ENCODE assay signal across 29 mouse cellular contexts in the genomic region with DNA sequence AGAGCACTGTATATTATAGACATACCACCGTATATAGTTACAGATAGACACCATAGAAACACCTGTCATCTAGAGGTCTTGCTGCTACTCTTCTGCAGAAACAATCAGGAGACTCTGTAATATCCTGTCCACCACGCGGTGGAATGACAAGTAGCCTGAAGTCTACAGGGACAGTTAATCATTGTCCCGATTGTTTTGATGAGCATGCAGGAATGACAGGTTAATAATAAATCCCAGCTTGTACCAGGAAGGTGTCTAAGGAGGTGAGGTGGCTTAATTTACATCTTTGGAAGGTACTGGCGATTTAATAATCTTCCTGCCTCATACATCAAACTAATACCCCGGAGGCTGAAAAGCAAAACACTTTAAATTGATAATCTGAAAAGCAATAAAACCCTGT. TPM values are rescaled to one million over a fixed set of nuclear protein-coding genes. Genes with fewer than 3 reads are reported as not detected.
DNase-seq lines count a peak whose midpoint lies in the region; ATAC-seq lines count a peak whose summit lies in the region.
"Had no signal": no experiment of that assay in that cellular context is flagged by ENCODE, and none has a peak within 500 bp of the region (broad histone marks: within the 10 kb centered on the region; RNA-seq: fewer than 3 reads in every experiment).

No protein-coding gene starts in this region.

- H3K36me3 ChIP-seq in kidney, embryonic 14.5 days (ENCODE audit: control insufficient read depth, insufficient read depth, low read length), result no peaks in the 10 kb centered on the region
- H3K36me3 ChIP-seq: embryonic facial prominence, embryonic 12.5 days; heart, embryonic 12.5 days; hindbrain, embryonic 15.5 days; liver, embryonic 13.5 days; midbrain, embryonic 12.5 days had no signal

- no peaks in the 10 kb centered on the region for H3K9me3 ChIP-seq in kidney, embryonic 14.5 days (ENCODE audit: control insufficient read depth, low read length)
- H3K9me3 ChIP-seq: embryonic facial prominence, embryonic 12.5 days; forebrain, embryonic 13.5 days; hindbrain, embryonic 15.5 days; liver, embryonic 13.5 days; midbrain, embryonic 12.5 days had no signal

- 38% methylated on average over 6 of the region's 6 CpGs for WGBS in kidney, embryonic 14.5 days

- H3K4me2 ChIP-seq in kidney, embryonic 14.5 days (replicated peaks; ENCODE audit: low read depth, low read length), result no peak overlapping the region
- H3K4me2 ChIP-seq: embryonic facial prominence, embryonic 12.5 days; forebrain, embryonic 13.5 days; heart, embryonic 12.5 days; hindbrain, embryonic 15.5 days; liver, embryonic 13.5 days; midbrain, embryonic 12.5 days had no signal

- intact Hi-C loops in heart, postnatal 36 days (cut with DNase I), result no loop called here
- intact Hi-C loops in gastrocnemius, postnatal 14 days (cut with DNase I; ENCODE audit: low total_unique reads), result no loop called here

- H3K4me3 ChIP-seq in kidney, embryonic 14.5 days (ENCODE audit: low read length), result no peak overlapping the region
- H3K4me3 ChIP-seq: embryonic facial prominence, embryonic 12.5 days; forebrain, embryonic 13.5 days; heart, embryonic 12.5 days; hindbrain, embryonic 15.5 days; left cerebral cortex, adult 2 months; liver, embryonic 13.5 days; midbrain, embryonic 12.5 days; myocyte had no signal

- no peaks in the 10 kb centered on the region for H3K4me1 ChIP-seq in kidney, embryonic 14.5 days (ENCODE audit: control insufficient read depth, insufficient read depth, low read length)
- H3K4me1 ChIP-seq: embryonic facial prominence, embryonic 12.5 days; forebrain, embryonic 13.5 days; heart, embryonic 12.5 days; hindbrain, embryonic 15.5 days; liver, embryonic 13.5 days; midbrain, embryonic 12.5 days had no signal

- no peak overlapping the region for H3K9ac ChIP-seq in kidney, embryonic 14.5 days (ENCODE audit: low read depth, low read length)
- H3K9ac ChIP-seq: embryonic facial prominence, embryonic 12.5 days; forebrain, embryonic 13.5 days; heart, embryonic 12.5 days; hindbrain, embryonic 15.5 days; liver, embryonic 13.5 days; midbrain, embryonic 12.5 days had no signal

- no peak for ATAC-seq in kidney, embryonic 14.5 days (ENCODE audit: low FRiP score, low TSS enrichment)
- ATAC-seq: CD4-positive, CD25-positive, alpha-beta regulatory T cell, adult 4 months; forebrain, embryonic 13.5 days had no signal

- no peak overlapping the region for H3K27ac ChIP-seq in kidney, embryonic 14.5 days (ENCODE audit: low read depth, low read length)
- H3K27ac ChIP-seq: embryonic facial prominence, embryonic 12.5 days; forebrain, embryonic 13.5 days; hindbrain, embryonic 15.5 days; left cerebral cortex, adult 2 months; liver, embryonic 13.5 days; midbrain, embryonic 12.5 days had no signal

- peak; percentile 36 for DNase-seq in heart, adult 11 months
- DNase-seq in heart, postnatal 36 days, result no peak
- DNase-seq in kidney, adult 18-20 months, result peak; percentile 14
- peak; percentile 44 to 77 for DNase-seq in kidney, adult 8-10 months
- peak; percentile 32 to 38 for DNase-seq in kidney, postnatal 25 days
- no peak for DNase-seq in ovary, postnatal 36 days (ENCODE audit: low spot score)
- DNase-seq in gastrocnemius, postnatal 14 days, result no peak
- DNase-seq: adrenal gland, postnatal 14 days; cerebellum, postnatal 14 days; heart, postnatal 10 days; layer of hippocampus, adult 9-11 months; liver, embryonic 13.5 days; lung, adult 2 months; lung, postnatal 14 days; thymus, adult 18-20 months; thymus, postnatal 36 days had no signal

- H3K27me3 ChIP-seq in kidney, embryonic 14.5 days (ENCODE audit: control insufficient read depth, insufficient read depth, low read length), result no peaks in the 10 kb centered on the region
- H3K27me3 ChIP-seq: embryonic facial prominence, embryonic 12.5 days; heart, embryonic 12.5 days; hindbrain, embryonic 15.5 days; liver, embryonic 13.5 days; midbrain, embryonic 12.5 days had no signal

RNA-seq across cellular contexts. Expression of a gene that starts 15.3 kb away (rescaled TPM):
- 1 to 10 TPM; 2.0 to 2.9 TPM for total RNA-seq in heart, postnatal 36 days (2021)
- polyA plus RNA-seq in kidney, embryonic 14.5 days (2014; fragmentation: Nextera tagmentation; extraction: Ambion mirVana), result 6.2 and 11.1 TPM in 2 replicates
- 1 to 10 TPM; 2.6 to 3.4 TPM for total RNA-seq in gastrocnemius, postnatal 14 days (2021)

RNA-seq across cellular contexts. Expression of a gene that starts 36.0 kb away (rescaled TPM):
- total RNA-seq in heart, postnatal 36 days (2021), result under 1 TPM; 0.14 to 0.17 TPM
- polyA plus RNA-seq in kidney, embryonic 14.5 days (2014; fragmentation: Nextera tagmentation; extraction: Ambion mirVana), result 0.16 TPM in 1 of 2 replicates, not detected in the other
- total RNA-seq in gastrocnemius, postnatal 14 days (2021), result under 1 TPM; 0.07 to 0.08 TPM
- total RNA-seq: granulocyte monocyte progenitor cell, adult 5-6 weeks; megakaryocyte progenitor cell, adult 5-6 weeks had no signal
- polyA plus RNA-seq: large intestine, adult 2 months; small intestine, adult 2 months had no signal

Comparison
In these comparisons a context has a peak if more than half of its experiments do, and no peak if none do; other contexts are left out.
1. DNase-seq: peak in heart, adult 11 months (single experiment), kidney, adult 18-20 months (single experiment), kidney, adult 8-10 months (2 of 2) and kidney, postnatal 25 days (2 of 2); none in heart, postnatal 36 days (0 of 2), ovary, postnatal 36 days (single experiment) and gastrocnemius, postnatal 14 days (single experiment).